Mouse (Mus musculus) embryo, embryonic 11 days (tissue): ENCODE results near the gene Nup98.

Experiments
- DNase-seq: peaks from one replicate; pipeline ENCODE4 v3.0.0-alpha.2; 2015

The Nup98 gene

DNA sequence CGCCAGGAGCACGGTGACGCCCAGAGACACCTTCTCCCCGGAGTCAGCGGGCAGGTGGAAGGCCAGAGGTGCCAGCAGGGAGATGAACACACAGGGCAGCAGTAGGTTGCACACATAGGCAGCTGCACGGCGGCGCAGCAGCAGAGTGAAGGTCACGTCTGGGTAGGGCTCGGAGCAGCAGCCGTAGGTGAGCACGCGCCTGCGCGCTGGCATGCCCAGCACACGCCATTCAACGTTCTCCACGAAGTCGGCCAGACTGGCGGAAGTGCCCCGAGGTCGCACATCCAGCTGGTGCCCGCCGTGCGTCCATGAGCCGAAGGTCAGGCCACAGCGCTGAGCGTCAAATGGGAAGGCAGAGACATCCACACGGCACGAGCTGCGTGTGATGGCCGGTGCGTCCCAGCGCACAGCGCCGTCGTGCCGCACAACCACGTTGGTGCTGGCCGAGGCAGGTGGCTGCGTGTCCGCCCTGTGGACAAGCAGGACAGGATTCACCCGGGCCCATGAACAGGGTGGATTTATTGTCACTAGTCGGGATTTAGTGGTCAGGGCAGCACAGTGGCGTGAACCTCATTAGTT is 96.7 kb downstream of the Nup98 start:
- no peak for DNase-seq

DNA sequence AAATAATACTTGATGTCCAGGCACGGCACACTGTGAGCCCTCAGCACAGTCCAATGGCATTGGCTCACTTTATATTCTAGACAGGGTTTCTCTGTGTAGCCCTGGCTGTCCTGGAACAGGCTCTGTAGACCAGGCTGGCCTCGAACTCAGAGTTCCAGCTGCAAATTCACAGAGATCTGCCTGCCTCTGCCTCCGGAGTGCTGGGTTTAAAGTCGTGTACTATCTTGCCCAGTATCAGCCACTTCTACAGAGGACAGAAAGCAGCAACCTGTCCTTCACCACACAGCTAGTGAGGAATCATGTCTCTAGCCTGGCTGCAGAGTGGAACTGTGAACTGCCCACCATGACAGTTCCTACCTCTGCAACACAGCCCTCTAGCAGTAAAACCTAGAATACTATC is 100.2 kb downstream of the Nup98 start:
- no peak for DNase-seq

DNA sequence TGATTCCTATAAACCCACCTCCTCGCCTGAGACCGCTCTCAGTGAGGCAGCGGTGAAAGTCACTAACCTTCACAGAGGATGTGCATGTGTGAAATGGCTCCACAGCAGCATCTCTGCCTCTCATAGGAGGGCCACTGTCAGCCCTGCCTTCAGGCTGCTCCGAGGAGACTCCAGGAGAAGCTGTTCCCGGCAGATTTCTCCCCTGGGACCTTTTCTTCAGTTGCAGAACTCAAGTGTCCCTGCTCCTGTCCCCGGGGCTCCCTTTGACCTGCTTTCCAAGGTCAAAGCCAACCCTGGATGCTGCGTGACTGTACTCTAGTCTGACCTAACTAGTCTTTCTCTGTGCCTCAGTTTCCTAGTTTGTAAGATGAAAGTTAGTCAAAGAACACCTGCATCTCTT is 100.8 kb downstream of the Nup98 start, which contains the start of gene Art5:
Art5 (minus strand) TSS at position 319 of the 400 bp plus-strand sequence.
- DNase-seq = no peak

DNA sequence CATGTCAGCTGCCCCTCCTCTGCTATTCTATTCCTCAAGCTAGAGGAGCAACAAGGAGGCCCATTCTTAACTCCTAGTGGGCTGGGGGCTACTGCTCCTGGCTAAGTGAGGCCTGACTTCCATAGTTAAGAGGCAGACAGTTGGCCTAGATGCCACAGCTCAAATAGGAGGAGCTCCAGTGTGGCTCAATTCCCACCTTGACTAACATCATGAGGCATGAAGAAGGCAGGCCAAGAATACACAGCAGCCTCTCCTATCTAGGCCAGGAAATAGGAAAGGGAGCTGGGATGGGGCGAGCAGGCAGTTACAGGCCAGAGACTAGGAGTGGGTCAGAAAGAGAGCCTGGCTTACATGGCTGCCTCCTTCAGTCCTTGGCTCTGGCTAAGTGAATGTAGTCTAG is 101.8 kb downstream of the Nup98 start:
- no peak for DNase-seq

DNA sequence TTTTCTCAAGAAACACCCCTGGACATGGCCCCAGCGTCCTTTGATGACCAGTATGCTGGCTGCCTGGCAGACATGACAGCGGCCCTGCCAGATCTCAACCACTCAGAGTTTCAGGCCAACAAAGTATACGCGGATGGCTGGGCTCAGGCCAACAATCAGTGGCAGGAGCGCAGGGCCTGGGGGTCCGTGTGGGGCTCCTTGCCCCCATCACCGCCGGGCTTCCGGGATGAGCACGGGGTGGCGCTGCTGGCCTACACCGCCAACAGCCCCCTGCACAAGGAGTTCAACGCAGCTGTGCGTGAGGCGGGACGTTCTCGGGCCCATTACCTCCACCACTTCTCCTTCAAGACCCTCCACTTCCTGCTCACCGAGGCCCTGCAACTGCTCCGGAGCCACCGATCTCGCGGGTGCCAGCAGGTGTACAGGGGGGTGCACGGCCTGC is 103.3 kb downstream of the Nup98 start:
- peak; percentile 45 for DNase-seq

DNA sequence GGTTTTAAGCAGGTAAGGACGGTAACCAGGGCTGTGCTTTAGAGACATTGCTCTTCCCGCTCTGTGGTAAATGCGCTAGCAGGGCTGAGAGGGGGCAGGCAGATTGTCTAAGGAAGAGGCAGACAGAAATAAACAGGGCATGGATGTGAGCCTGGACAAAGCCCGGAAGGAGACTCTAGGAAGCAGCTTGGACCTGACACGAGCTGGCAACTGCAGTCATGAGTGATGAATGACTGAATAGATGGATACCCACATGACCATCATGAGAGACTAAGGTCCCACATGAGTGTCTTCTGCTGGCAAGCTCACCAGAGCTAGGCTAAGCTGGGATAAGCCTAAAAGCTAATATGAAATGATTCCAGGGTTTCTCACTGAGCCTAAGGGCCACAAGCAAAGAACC is 105.8 kb downstream of the Nup98 start:
- no peak for DNase-seq

DNA sequence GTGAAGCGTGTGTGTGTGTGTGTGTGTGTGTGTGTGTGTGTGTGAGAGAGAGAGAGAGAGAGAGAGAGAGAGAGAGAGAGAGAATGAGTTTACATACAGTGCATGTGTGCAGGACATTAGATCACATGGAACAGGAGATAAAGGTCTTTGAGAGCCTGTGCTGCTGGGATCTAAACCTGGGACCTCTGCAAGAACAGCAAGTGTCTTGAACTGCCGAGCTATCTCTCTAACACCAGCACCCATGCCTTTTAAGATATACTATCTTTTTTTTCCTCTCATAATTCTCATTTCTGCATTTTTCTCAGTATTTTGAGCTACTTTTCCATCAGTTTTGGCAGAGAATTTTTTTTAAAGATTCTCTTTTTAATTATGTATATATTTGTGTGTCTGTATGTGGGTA is 106.4 kb downstream of the Nup98 start:
- DNase-seq = no peak

DNA sequence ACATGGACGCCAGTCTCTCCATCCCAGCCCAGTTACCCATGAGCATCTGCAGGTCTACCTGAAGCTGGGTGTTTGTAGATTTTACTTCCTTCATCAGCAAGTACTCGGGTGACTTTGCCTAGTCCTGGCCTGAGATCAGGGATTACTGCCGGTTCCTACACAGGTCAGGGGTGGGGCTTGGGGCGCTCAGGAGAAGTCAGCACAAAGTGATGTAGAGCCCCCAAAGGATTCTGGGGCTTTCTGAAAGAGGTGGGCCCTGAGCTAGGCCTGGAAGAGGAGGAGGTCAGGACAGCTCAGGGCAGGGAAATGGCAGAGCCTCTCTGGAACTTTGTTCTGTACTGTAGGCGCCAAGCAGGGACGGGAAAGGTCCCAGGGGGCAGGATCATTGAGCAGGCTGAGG is 107.3 kb downstream of the Nup98 start:
- DNase-seq = no peak

DNA sequence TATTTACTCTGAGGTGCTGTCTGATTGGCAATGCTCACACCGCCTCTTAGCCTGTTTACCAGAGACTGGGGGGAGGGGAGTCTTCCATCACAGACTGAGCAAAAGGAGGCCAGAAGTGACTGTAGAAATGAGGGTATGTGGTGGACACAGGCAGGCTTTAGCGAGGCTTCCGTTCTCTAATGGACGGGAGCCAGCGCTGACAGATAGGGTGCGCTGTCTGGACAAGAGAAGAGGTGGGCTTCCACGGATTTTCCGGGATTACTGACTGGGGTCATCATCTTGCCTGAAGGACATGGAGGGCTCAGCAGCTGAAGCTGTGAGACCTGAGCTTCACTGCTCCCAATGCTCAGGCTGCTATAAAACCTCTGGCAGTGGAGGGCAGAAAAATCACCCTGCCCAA is 107.7 kb downstream of the Nup98 start:
- DNase-seq = peak; percentile 30

DNA sequence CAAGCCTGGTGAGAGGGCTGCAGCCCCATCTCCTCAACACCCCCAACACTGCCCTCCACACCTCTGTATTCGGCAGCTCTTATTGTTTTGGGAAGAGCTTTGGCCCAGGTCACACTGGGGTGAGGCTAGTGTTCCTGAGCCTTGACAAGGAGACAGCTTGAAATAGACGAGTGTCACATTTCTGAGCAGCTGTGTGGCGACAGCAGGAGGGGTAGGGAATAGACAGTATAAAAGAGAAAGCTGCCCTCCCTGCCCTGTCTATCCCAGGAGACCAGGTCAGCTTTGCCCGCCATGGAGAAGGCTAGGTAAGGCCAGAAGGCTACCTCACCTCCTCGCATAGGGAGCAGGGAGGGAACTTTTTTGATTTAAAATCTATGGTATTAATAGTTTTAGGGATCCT is 108.5 kb downstream of the Nup98 start, which contains the start of gene Art1:
Art1 (plus strand) TSS at position 257 of the 400 bp plus-strand sequence.
- no peak for DNase-seq

DNA sequence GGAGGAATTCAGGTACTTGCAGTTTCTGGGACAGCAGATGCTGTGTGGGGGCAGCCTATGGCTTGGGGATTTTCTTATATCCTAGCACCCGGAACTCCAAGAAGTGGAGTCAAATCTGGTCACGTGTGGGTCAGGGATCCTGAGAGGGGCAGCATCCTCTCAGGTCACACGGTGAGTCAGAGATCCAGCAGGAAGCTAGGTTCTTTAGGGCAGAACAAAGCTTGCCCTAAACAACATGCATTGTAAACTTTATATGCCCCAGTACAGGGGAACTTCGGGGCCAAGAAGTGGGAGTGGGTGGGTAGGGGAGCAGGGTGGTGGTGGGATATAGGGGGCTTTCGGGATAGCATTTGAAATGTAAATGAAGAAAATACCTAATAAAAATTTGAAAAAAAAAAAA is 109.1 kb downstream of the Nup98 start:
- DNase-seq = no peak

DNA sequence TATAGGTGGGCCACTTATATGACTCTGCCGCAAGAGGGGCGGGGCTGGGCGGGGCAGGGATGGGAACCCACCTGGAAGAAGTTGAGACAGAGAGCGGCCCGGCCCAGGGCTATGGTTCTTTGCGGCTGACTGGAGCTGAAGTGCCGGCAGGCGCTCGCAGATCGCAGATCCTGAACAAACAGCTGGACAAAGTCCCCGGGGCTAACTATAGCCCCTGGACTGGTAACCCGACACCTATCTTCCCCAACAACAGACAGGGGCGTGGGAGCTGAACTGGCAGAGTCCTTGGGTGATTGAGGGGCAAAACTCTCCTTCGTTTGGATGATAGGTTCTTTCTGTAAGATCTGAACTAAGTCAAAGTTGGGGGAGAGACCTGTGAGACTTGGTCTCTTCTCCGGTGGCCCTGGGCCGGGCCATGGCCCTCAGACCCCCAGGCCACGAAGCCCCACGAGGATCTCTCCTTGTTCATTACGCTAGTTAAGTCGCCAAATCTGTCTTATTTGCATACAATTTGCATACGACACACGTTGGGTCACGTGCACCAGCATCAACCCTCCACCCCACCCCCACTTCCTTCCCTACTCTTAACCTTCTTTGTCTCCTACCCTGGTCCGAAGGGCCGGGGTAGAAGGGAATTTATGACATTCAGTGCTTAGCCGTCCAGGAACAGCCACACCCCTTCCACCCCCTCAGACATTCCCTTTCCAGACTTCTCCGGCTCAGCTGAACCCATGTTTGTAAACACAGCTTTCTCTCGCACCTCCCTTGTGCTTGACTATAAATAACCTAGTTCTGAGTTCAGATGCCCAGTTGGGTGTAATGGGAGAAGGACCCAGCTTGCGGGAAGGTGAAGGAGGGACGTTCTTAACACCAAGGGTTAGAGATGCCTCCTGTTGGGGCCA is 110.0 kb downstream of the Nup98 start:
- peak; percentile 78 for DNase-seq

DNA sequence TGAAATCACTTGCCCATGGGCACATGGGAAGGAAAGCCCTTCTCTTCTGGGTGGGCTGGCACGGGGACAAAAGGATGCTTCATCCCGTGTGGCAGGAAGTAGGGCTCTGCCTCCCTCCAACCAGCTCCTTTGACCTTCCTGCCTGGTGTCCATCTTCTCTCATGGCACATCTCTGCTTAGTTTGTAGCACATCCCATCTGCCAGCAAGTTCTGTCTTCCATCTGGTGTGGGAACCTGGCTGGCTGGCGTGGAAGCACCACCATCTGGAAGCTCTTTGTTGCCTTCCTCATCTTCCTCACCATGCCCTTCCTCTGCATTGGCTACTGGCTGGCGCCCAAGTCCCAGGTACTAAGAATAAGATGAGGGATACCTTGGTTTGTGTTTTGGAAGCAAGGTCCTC is 122.6 kb downstream of the Nup98 start:
- no peak for DNase-seq

DNA sequence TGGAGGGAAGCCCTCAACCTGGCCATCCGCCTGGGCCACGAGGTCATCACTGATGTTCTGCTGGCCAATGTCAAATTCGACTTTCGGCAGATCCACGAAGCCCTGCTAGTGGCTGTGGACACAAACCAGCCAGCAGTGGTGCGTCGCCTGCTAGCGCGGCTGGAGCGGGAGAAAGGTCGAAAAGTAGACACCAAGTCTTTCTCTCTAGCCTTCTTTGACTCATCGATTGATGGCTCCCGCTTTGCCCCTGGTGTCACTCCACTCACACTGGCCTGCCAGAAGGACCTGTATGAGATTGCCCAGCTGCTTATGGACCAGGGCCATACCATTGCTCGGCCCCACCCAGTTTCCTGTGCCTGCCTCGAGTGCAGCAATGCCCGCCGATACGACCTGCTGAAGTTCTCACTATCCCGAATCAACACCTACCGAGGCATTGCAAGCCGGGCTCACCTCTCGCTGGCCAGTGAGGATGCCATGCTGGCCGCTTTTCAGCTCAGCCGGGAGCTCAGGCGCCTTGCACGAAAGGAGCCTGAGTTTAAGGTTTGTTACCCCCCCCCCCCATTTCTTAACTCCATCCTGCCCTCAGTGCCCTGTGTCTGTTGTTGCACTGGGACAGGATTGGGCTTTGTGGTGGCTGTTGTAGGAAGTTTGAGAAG is 125.8 kb downstream of the Nup98 start:
- DNase-seq = no peak

DNA sequence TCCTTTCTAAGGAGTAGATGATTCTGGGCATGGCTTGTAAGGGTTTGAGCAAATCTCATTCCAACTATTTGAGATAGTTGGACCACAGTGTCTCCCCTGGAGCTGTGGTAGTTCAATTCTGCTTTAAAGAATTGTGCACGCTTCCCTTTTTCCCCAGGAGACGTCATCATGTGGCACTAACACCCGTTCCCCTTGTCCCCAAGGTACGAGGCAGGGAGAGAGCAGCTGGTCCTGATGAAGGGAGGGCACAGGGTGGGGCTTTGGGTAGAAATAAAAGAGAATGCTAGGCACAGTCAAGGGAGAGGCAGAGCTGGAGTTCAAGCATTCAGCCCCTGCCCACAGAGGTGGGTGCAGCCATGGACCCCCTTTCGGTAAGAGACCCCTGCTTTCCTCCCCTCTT is 127.2 kb downstream of the Nup98 start, which contains the start of gene Trpc2:
Trpc2 (plus strand) TSS at position 301 of the 400 bp plus-strand sequence.
- DNase-seq = no peak

DNA sequence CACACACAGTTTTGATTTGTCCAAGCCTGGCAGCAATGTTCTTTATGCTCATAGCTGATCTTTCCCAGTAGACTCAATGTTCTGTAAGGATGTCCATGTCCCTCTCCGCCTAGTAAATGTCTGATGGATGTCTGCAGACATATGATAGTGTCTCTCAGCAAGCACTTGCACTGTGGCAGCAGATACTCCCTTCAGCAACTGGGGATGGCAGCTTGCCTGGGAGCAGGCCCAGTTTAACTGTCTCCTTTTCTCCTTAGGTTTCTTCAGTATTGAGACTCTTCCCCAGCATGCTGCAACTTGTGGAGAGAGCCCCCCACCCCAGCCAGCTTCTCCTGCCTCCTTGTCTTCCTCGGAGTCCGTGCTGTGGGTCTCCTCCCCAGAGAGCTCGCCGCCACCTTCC is 128.2 kb downstream of the Nup98 start:
- DNase-seq = no peak

DNA sequence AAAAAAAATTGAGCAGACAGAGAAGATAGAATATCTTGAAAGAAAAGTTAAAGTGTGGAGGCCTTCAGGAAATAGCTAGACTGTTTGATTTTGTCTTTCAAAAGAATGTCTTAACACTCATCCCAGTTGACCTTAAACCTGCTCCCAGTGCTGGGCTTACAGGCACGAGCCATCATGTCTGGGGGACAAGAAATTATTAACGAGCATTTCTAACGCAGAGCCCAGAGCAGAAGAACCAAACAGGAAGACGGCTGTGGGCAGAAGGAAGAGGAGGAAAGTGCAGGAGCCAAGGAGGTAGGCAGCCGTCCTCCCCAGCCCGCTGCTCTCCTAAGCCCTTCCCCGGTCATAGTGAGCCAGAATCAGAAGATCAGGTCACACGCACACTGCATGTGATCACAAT is 129.7 kb downstream of the Nup98 start:
- no peak for DNase-seq

DNA sequence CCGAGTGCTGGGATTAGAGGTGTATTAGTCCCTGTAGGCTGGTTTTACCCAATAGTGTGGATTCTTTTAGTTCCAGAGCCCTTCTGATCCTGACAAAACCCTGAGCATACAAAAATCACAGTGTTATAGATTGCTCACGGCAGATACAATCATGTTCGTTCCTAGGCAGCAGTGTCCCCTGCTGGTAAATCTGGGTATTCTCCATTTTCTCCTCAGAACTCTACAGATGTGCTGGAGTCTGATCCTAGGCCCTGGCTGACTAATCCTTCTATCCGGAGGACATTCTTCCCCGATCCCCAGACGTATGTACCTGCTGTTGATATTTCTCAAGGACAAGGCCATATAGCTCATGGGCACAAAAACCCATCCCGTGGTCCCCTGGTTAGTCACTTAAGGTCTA is 131.5 kb downstream of the Nup98 start:
- DNase-seq = peak; percentile 24

DNA sequence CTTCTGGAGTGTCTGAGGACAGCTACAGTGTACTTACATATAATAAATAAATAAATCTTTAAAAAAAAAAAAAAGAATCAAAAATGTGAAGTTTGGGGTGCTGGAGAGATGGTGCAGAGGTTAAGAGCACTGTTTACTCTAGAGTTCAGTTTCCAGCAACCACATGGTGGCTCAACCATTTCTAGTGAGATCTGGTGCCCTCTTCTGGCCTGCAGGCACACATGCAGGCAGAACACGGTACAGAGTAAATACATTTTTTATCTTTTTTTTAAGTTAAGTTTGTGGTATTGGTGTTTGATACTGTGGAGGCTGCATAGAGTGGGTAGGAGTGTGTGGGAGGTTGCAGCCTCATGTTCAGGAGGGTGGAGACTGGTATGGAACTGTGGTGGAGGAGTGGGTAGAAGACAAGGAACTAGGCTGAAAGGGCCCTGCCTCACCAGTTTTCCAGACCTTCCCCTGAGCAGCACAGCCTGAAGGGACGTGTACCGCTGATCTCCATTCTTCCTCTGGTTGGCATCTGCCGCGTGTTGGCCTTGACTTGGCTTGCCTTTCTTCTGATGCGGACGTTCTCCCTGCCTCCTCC is 133.2 kb downstream of the Nup98 start:
- DNase-seq = peak; percentile 32
